Mouse (Mus musculus) cortical plate, adult 2 months (tissue): Measurements from ENCODE around the gene Plxna4.

ENCODE experiments used
- CTCF ChIP-seq: fragments of 200-500 bp; IDR thresholded peaks from 2 replicates; pipeline ENCODE4 v1.5.1; 2011; ENCODE audit warnings: mild to moderate bottlenecking, control low read depth, low read length; ENCODE audit not compliant: insufficient read depth; ENCODE audit errors: extremely low read depth
- POLR2A ChIP-seq: fragments of 200-500 bp; IDR thresholded peaks from 2 replicates; pipeline ENCODE4 v1.6.1; 2011; ENCODE audit warnings: mild to moderate bottlenecking, low read length, control low read depth; ENCODE audit not compliant: insufficient read depth; ENCODE audit errors: extremely low read depth

DNA sequence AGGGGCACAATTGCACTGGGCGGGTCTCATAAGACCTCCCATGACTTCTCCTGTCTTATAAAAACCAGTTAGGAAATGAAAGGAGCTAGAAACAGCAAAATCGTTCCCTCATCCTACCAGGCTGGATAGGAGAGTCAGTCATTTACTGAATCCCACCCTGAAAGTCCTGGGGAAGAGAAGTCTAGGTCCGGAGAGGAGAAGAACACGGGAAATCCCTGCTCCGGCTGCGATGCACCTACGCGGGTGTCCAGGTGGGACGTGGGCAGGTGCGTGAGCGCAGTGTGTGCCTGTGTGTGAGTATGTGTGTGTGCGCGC, 1.2 kb downstream of the Plxna4 start:
- TF ChIP-seq CTCF (no peak), POLR2A (no peak)
